Mouse (Mus musculus): ENCODE data around the gene Tmem132e. TPM values are rescaled to one million over a fixed set of nuclear protein-coding genes. Genes with fewer than 3 reads are reported as not detected.

Tmem132e gene
- total RNA-seq, 2 experiments from 2014 or later: 19.2 to 23.7 TPM

GRCm38 (mm10) chr11:82434091-82434831, 45.6 kb downstream of the Tmem132e start:
- H3K4me3 ChIP-seq: peak overlapping the region; percentile 44
- H3K27ac ChIP-seq: no peak overlapping the region
- DNase-seq (ENCODE audit: extremely low spot score in 1 of 2, low spot score in 2 of 2): no peak
- intact Hi-C loops (cut with DNase I): no loop called here
- no peak for TF ChIP-seq CTCF (IDR thresholded peaks at IDR 0.05)

DNA sequence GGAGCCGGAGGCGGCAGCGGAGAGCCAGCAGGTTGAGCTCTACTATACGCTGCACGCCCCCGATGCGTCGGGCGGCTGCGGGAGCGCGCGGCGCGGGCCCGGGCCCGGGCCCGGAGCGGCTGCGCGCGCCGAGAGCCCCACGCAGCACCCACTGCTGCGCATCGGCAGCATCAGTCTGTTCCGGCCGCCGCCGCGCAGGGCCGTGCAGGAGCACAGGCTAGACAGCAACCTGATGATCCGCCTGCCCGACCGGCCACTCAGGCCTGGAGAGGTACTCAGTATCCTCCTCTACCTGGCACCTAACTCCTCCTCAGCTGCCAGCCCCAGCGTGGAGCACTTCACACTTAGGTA, 46.1 kb downstream of the Tmem132e start:
- intact Hi-C loops (cut with DNase I): no loop called here
- Histone ChIP-seq H3K27ac (no peak overlapping the region), H3K4me3 (peak overlapping the region; percentile 44)
- no peak for TF ChIP-seq CTCF (IDR thresholded peaks at IDR 0.05)
- DNase-seq (ENCODE audit: extremely low spot score in 1 of 2, low spot score in 2 of 2): peak; percentile 20 to 35

DNA sequence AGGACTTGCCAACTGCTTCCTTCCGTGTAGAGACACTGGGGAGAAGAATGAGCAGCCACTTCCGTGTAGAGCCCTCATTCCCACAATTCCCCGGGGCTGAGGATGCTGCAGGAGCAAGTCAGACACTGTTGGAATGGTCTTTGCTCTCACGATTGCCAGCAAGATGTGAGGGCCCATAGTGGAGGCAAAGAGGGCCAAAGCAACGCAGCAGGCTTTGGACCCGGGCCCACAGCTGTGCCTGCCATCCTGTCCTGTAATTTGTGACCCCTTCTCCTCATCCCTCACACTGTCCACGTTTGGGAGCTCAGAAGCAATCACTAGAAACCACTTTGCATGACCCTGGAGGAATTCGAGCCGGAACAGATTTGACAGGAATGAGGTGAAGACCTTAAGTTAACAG, 59.8 kb downstream of the Tmem132e start:
- TF ChIP-seq CTCF (IDR thresholded peaks at IDR 0.05): no peak
- Histone ChIP-seq H3K4me3 (no peak overlapping the region), H3K27ac (no peak overlapping the region)
- DNase-seq (ENCODE audit: extremely low spot score in 1 of 2, low spot score in 2 of 2): no peak
- intact Hi-C loops (cut with DNase I): no loop called here

GRCm38 (mm10) chr11:82452516-82452915, 63.8 kb downstream of the Tmem132e start:
- TF ChIP-seq CTCF (IDR thresholded peaks at IDR 0.05): no peak
- no peak overlapping the region for H3K27ac ChIP-seq

GRCm38 (mm10) chr11:82453230-82453629, 64.5 kb downstream of the Tmem132e start:
- Histone ChIP-seq H3K4me3 (no peak overlapping the region), H3K27ac (no peak overlapping the region)
- intact Hi-C loops (cut with DNase I): no loop called here
- no peak for TF ChIP-seq CTCF (IDR thresholded peaks at IDR 0.05)
- no peak for DNase-seq (ENCODE audit: extremely low spot score in 1 of 2, low spot score in 2 of 2)

More at GRCm38 (mm10) chr11:82452516-82452915, 63.8 kb downstream of the Tmem132e start:
- DNase-seq (ENCODE audit: extremely low spot score in 1 of 2, low spot score in 2 of 2): no peak
- no peak overlapping the region for H3K4me3 ChIP-seq
- intact Hi-C loops (cut with DNase I): no loop called here

GRCm38 (mm10) chr11:82461326-82461725, 72.6 kb downstream of the Tmem132e start:
- no peak overlapping the region; the same call in 1 of the 2 replicates for H3K27ac ChIP-seq
- TF ChIP-seq CTCF (IDR thresholded peaks at IDR 0.05): no peak
- intact Hi-C loops (cut with DNase I): loop anchor here (10.0 kb wide), 1 partner anchor 133 kb away; no protein-coding TSS in a partner anchor
- DNase-seq (ENCODE audit: extremely low spot score in 1 of 2, low spot score in 2 of 2): peak; percentile 18 to 24
- H3K4me3 ChIP-seq: no peak overlapping the region

DNA sequence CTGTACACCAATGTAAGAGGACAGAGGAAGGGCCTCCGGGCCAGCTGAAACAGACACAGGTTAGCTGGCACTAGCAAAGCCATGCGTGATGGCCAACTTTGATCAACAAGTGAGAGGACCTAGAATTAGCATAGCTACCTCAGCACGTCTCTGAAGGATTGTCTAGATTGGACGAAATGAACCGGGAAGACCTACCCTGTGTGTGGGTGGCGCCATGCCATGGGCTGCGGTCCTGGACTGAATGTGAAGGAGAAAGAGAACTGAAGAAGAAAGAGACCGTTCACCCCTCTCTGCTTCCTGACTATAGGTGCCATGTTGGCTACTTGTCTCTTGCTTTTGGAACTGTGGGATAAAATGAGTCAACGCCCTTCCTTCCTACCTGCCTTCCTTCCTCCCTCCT, 76.8 kb downstream of the Tmem132e start:
- no peak overlapping the region for H3K4me3 ChIP-seq
- DNase-seq (ENCODE audit: extremely low spot score in 1 of 2, low spot score in 2 of 2): no peak
- H3K27ac ChIP-seq: no peak overlapping the region
- no peak for TF ChIP-seq CTCF (IDR thresholded peaks at IDR 0.05)
- intact Hi-C loops (cut with DNase I): loop anchor here (10.0 kb wide), 1 partner anchor 129 kb away; no protein-coding TSS in a partner anchor

GRCm38 (mm10) chr11:82467218-82467617, 78.5 kb downstream of the Tmem132e start:
- intact Hi-C loops (cut with DNase I): loop anchor here (10.0 kb wide), 1 partner anchor 128 kb away; no protein-coding TSS in a partner anchor

GRCm38 (mm10) chr11:82471076-82471475, 82.4 kb downstream of the Tmem132e start:
- intact Hi-C loops (cut with DNase I): loop anchor here (5.0 kb wide), 1 partner anchor 211 kb away; no protein-coding TSS in a partner anchor

More at GRCm38 (mm10) chr11:82467218-82467617, 78.5 kb downstream of the Tmem132e start:
- Histone ChIP-seq H3K27ac (no peak overlapping the region), H3K4me3 (no peak overlapping the region)
- DNase-seq (ENCODE audit: extremely low spot score in 1 of 2, low spot score in 2 of 2): peak; percentile 43 to 48
- TF ChIP-seq CTCF (IDR thresholded peaks at IDR 0.05): no peak

DNA sequence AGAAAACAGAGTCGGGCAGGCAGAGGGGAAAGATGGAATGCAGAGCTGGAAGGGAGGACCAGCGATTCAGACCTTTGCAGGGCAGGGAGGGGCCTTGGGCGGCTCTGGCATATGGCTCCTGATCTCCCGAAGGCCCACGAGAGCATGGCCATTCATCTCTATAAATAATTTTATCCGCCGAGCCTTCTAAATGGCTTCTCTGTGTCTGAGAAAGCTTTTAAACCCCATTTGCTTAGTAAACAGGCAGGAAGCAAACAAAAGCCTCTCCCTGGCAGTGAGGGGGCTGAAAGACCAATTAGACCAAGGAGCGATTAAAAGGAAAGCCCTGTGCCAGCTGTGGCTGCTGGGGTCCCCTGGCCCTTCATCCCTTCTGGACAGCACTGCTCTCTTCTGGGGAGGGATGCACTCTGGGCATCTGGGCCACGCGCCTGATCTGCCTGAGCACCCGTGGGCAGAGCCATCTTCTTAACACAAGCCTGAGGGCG, 84.5 kb downstream of the Tmem132e start:
- Histone ChIP-seq H3K27ac (no peak overlapping the region), H3K4me3 (no peak overlapping the region)
- TF ChIP-seq CTCF (IDR thresholded peaks at IDR 0.05): no peak
- intact Hi-C loops (cut with DNase I): loop anchor here (5.0 kb wide), 1 partner anchor 209 kb away; no protein-coding TSS in a partner anchor
- no peak for DNase-seq (ENCODE audit: extremely low spot score in 1 of 2, low spot score in 2 of 2)

More at GRCm38 (mm10) chr11:82471076-82471475, 82.4 kb downstream of the Tmem132e start:
- DNase-seq (ENCODE audit: extremely low spot score in 1 of 2, low spot score in 2 of 2): no peak
- no peak overlapping the region for H3K4me3 ChIP-seq
- TF ChIP-seq CTCF (IDR thresholded peaks at IDR 0.05): no peak
- H3K27ac ChIP-seq: no peak overlapping the region

GRCm38 (mm10) chr11:82476092-82476491, 87.4 kb downstream of the Tmem132e start:
- no peak overlapping the region for H3K27ac ChIP-seq
- intact Hi-C loops (cut with DNase I): no loop called here
- TF ChIP-seq CTCF (IDR thresholded peaks at IDR 0.05): no peak
- no peak overlapping the region for H3K4me3 ChIP-seq
- DNase-seq (ENCODE audit: extremely low spot score in 1 of 2, low spot score in 2 of 2): no peak

DNA sequence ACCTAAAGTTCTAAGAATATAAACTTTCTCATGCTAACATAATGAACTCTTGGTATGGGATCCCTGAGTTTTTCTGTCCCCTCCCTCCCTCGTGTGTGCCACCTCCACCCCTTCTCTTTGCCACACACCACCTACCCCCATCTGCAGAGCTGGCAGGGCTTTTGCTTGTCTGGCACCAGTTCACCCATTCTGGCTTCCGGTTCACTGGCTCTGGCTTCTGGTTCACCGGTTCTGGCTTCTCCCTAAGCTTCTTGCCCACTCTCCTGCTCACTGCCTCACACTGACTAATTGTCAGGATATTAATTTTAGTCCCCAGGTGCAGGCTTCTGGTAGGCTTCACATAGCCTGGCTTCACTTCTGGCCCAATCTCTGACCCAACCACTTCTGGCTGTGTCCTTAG, 88.7 kb downstream of the Tmem132e start:
- Histone ChIP-seq H3K4me3 (no peak overlapping the region), H3K27ac (no peak overlapping the region)
- DNase-seq (ENCODE audit: extremely low spot score in 1 of 2, low spot score in 2 of 2): no peak
- intact Hi-C loops (cut with DNase I): no loop called here
- TF ChIP-seq CTCF (IDR thresholded peaks at IDR 0.05): no peak
